Mouse (Mus musculus) CH12.LX (cell line): ENCODE data around the gene Tex44. TPM values are rescaled to one million over a fixed set of nuclear protein-coding genes. Genes with fewer than 3 reads are reported as not detected.

ENCODE experiments used
- DNase-seq: peaks from one replicate; pipeline ENCODE4 v3.0.0-alpha.2; 2013; ENCODE audit errors: extremely low read depth
- H3K27ac ChIP-seq: 2 replicates; pipeline ENCODE4 v1.5.1; 2012; ENCODE audit warnings: low read depth, mild to moderate bottlenecking, control low read depth, moderate library complexity; ENCODE audit not compliant: insufficient read depth
- H3K27me3 ChIP-seq: replicated peaks from 2 replicates; pipeline ENCODE3; 2012; ENCODE audit warnings: inconsistent platforms
- H3K36me3 ChIP-seq, 2 experiments: replicated peaks in 1 of 2; 2 replicates each; pipeline versions ENCODE3 to v1.6.1; 2012; ENCODE audit warnings: inconsistent platforms in 1 of 2, low read length in 1 of 2, mild to moderate bottlenecking in 1 of 2, mixed read lengths in 1 of 2, moderate library complexity in 1 of 2; ENCODE audit not compliant: control insufficient read depth in 1 of 2, insufficient read depth in 1 of 2
- H3K4me1 ChIP-seq, 2 experiments: 2 replicates each; pipeline ENCODE4 v1.6.1; 2012; ENCODE audit warnings: inconsistent platforms in 1 of 2, moderate library complexity in 1 of 2; ENCODE audit not compliant: insufficient read depth in 2 of 2, control insufficient read depth in 1 of 2
- H3K4me2 ChIP-seq: 2 replicates; pipeline ENCODE4 v1.6.1; 2012; ENCODE audit warnings: low read depth, mild to moderate bottlenecking, control low read depth; ENCODE audit not compliant: poor library complexity, insufficient read depth, severe bottlenecking
- H3K4me3 ChIP-seq, 3 experiments: fragments of 150-350 bp in 1 of 3; sonication (generic) in 1 of 3; replicated peaks in 1 of 3; 2 replicates each; pipeline versions ENCODE3 to v1.5.1; 2011 to 2012; ENCODE audit warnings: low read depth in 2 of 3, low read length in 2 of 3, mild to moderate bottlenecking in 2 of 3, moderate library complexity in 2 of 3, control low read depth in 1 of 3, improper control_type of control experiment in 1 of 3, inconsistent platforms in 1 of 3, mixed read lengths in 1 of 3; ENCODE audit not compliant: poor library complexity in 1 of 3
- H3K79me2 ChIP-seq: replicated peaks from 2 replicates; pipeline ENCODE4 v1.6.1; 2012; ENCODE audit warnings: mild to moderate bottlenecking, moderate library complexity; ENCODE audit not compliant: control insufficient read depth, poor library complexity, insufficient read depth, severe bottlenecking; ENCODE audit errors: extremely low read depth
- H3K9ac ChIP-seq: 2 replicates; pipeline ENCODE4 v1.6.1; 2012; ENCODE audit warnings: low read depth, mild to moderate bottlenecking, control low read depth, moderate library complexity; ENCODE audit not compliant: insufficient read depth
- H3K9me3 ChIP-seq: replicated peaks from 2 replicates; pipeline ENCODE3; 2012; ENCODE audit warnings: low read length, inconsistent platforms, mixed read lengths
- BHLHE40 ChIP-seq: IDR thresholded peaks from 2 replicates; pipeline ENCODE4 v1.6.1; 2011; ENCODE audit warnings: mild to moderate bottlenecking, low read depth, low read length, improper control_type of control experiment
- CHD1 ChIP-seq: IDR thresholded peaks from 2 replicates; pipeline ENCODE4 v1.6.1; 2012; ENCODE audit warnings: low read depth, low read length, improper control_type of control experiment, inconsistent platforms
- CHD2 ChIP-seq: IDR thresholded peaks from 2 replicates; pipeline ENCODE4 v1.6.1; 2011; ENCODE audit warnings: low read length, improper control_type of control experiment
- CTCF ChIP-seq, 2 experiments: IDR thresholded peaks in 1 of 2; conservative IDR thresholded peaks in 1 of 2; 2 replicates each; pipeline ENCODE4 v1.5.1; 2011 to 2012; ENCODE audit warnings: low read depth in 2 of 2, low read length in 2 of 2, improper control_type of control experiment in 1 of 2, inconsistent platforms in 1 of 2, mild to moderate bottlenecking in 1 of 2, moderate library complexity in 1 of 2
- E2F4 ChIP-seq: IDR thresholded peaks from 2 replicates; pipeline ENCODE4 v1.6.1; 2011; ENCODE audit warnings: low read depth, low read length, improper control_type of control experiment; ENCODE audit not compliant: insufficient replicate concordance
- ELF1 ChIP-seq: IDR thresholded peaks from 2 replicates; pipeline ENCODE4 v1.6.1; 2014; ENCODE audit warnings: low read depth, mild to moderate bottlenecking, inconsistent platforms, low read length, improper control_type of control experiment
- EP300 ChIP-seq: IDR thresholded peaks from 2 replicates; pipeline ENCODE4 v1.6.1; 2011; ENCODE audit warnings: low read length, improper control_type of control experiment
- ETS1 ChIP-seq: conservative IDR thresholded peaks from 2 replicates; pipeline ENCODE4 v1.6.1; 2012; ENCODE audit warnings: low read depth, mild to moderate bottlenecking, inconsistent platforms, low read length, improper control_type of control experiment, moderate library complexity
- GABPA ChIP-seq: IDR thresholded peaks from 2 replicates; pipeline ENCODE4 v1.6.1; 2012; ENCODE audit warnings: low read depth, low read length, improper control_type of control experiment, inconsistent platforms; ENCODE audit not compliant: insufficient replicate concordance
- HCFC1 ChIP-seq: IDR thresholded peaks from 2 replicates; pipeline ENCODE4 v1.6.1; 2012; ENCODE audit warnings: low read depth, mild to moderate bottlenecking, inconsistent platforms, low read length, improper control_type of control experiment
- IRF4 ChIP-seq: IDR thresholded peaks from 2 replicates; pipeline ENCODE4 v1.6.1; 2014; ENCODE audit warnings: low read depth, mild to moderate bottlenecking, inconsistent platforms, low read length, improper control_type of control experiment
- JUN ChIP-seq: IDR thresholded peaks from 2 replicates; pipeline ENCODE4 v1.6.1; 2011; ENCODE audit warnings: low read depth, mild to moderate bottlenecking, low read length, improper control_type of control experiment, moderate library complexity; ENCODE audit not compliant: insufficient read depth
- JUND ChIP-seq: conservative IDR thresholded peaks from 2 replicates; pipeline ENCODE4 v1.6.1; 2011; ENCODE audit warnings: low read depth, low read length, improper control_type of control experiment
- KAT2A ChIP-seq: IDR thresholded peaks from 2 replicates; pipeline ENCODE4 v1.6.1; 2012; ENCODE audit warnings: low read length, improper control_type of control experiment, inconsistent platforms; ENCODE audit not compliant: insufficient replicate concordance
- MAFK ChIP-seq: IDR thresholded peaks from 2 replicates; pipeline ENCODE4 v1.6.1; 2011; ENCODE audit warnings: low read length, improper control_type of control experiment; ENCODE audit not compliant: insufficient replicate concordance
- MAX ChIP-seq: IDR thresholded peaks from 2 replicates; pipeline ENCODE4 v1.6.1; 2011; ENCODE audit warnings: low read length, improper control_type of control experiment
- MAZ ChIP-seq: IDR thresholded peaks from 2 replicates; pipeline ENCODE4 v1.6.1; 2012; ENCODE audit warnings: low read depth, mild to moderate bottlenecking, inconsistent platforms, low read length, improper control_type of control experiment, moderate library complexity
- MEF2A ChIP-seq: IDR thresholded peaks from 2 replicates; pipeline ENCODE4 v1.6.1; 2014; ENCODE audit warnings: low read depth, mild to moderate bottlenecking, inconsistent platforms, low read length, improper control_type of control experiment, borderline replicate concordance
- MXI1 ChIP-seq: IDR thresholded peaks from 2 replicates; pipeline ENCODE4 v1.6.1; 2011; ENCODE audit warnings: mild to moderate bottlenecking, low read depth, low read length, improper control_type of control experiment
- MYC ChIP-seq: IDR thresholded peaks from 2 replicates; pipeline ENCODE4 v1.6.1; 2011; ENCODE audit warnings: low read depth, mild to moderate bottlenecking, improper control_type of control experiment, low read length
- NELFE ChIP-seq: IDR thresholded peaks from 2 replicates; pipeline ENCODE4 v1.6.1; 2011; ENCODE audit warnings: low read depth, low read length, improper control_type of control experiment
- NRF1 ChIP-seq: IDR thresholded peaks from 2 replicates; pipeline ENCODE4 v1.6.1; 2014; ENCODE audit warnings: low read depth, mild to moderate bottlenecking, inconsistent platforms, low read length, improper control_type of control experiment, moderate library complexity
- PAX5 ChIP-seq: IDR thresholded peaks from 2 replicates; pipeline ENCODE4 v1.6.1; 2012; ENCODE audit warnings: low read length, inconsistent platforms, mixed read lengths
- POLR2A ChIP-seq: IDR thresholded peaks from 2 replicates; pipeline ENCODE4 v1.6.1; 2011; ENCODE audit warnings: low read depth, mild to moderate bottlenecking, improper control_type of control experiment, low read length
- POLR2AphosphoS2 ChIP-seq: IDR thresholded peaks from 2 replicates; pipeline ENCODE4 v1.6.1; 2011; ENCODE audit warnings: low read depth, low read length, improper control_type of control experiment
- RAD21 ChIP-seq: IDR thresholded peaks from 2 replicates; pipeline ENCODE4 v1.6.1; 2011; ENCODE audit warnings: low read depth, mild to moderate bottlenecking, low read length, improper control_type of control experiment, moderate library complexity
- RCOR1 ChIP-seq: conservative IDR thresholded peaks from 2 replicates; pipeline ENCODE4 v1.6.1; 2012; ENCODE audit warnings: low read depth, mild to moderate bottlenecking, inconsistent platforms, low read length, improper control_type of control experiment
- SIN3A ChIP-seq: IDR thresholded peaks from 2 replicates; pipeline ENCODE4 v1.6.1; 2012; ENCODE audit warnings: low read length, improper control_type of control experiment, inconsistent platforms
- SMC3 ChIP-seq: IDR thresholded peaks from 2 replicates; pipeline ENCODE4 v1.6.1; 2011; ENCODE audit warnings: low read depth, low read length, improper control_type of control experiment
- TBP ChIP-seq: conservative IDR thresholded peaks from 2 replicates; pipeline ENCODE4 v1.6.1; 2011; ENCODE audit warnings: low read depth, low read length, improper control_type of control experiment
- TCF12 ChIP-seq: IDR thresholded peaks from 2 replicates; pipeline ENCODE4 v1.6.1; 2014; ENCODE audit warnings: low read depth, mild to moderate bottlenecking, inconsistent platforms, low read length, improper control_type of control experiment
- UBTF ChIP-seq: IDR thresholded peaks from 2 replicates; pipeline ENCODE4 v1.6.1; 2012; ENCODE audit warnings: low read depth, mild to moderate bottlenecking, inconsistent platforms, low read length, improper control_type of control experiment, moderate library complexity
- USF1 ChIP-seq: IDR thresholded peaks from 2 replicates; pipeline ENCODE4 v1.6.1; 2014; ENCODE audit warnings: low read depth, mild to moderate bottlenecking, inconsistent platforms, low read length, improper control_type of control experiment
- USF2 ChIP-seq: conservative IDR thresholded peaks from 2 replicates; pipeline ENCODE4 v1.6.1; 2011; ENCODE audit warnings: low read depth, low read length, improper control_type of control experiment
- ZC3H11A ChIP-seq: IDR thresholded peaks from 2 replicates; pipeline ENCODE4 v1.6.1; 2012; ENCODE audit warnings: low read depth, mild to moderate bottlenecking, inconsistent platforms, low read length, improper control_type of control experiment
- ZKSCAN1 ChIP-seq: IDR thresholded peaks from 2 replicates; pipeline ENCODE4 v1.6.1; 2012; ENCODE audit warnings: low read depth, inconsistent platforms, low read length, improper control_type of control experiment, borderline replicate concordance
- ZMIZ1 ChIP-seq: IDR thresholded peaks from 2 replicates; pipeline ENCODE4 v1.6.1; 2012; ENCODE audit warnings: low read depth, mild to moderate bottlenecking, inconsistent platforms, low read length, improper control_type of control experiment
- ZNF384 ChIP-seq: IDR thresholded peaks from 2 replicates; pipeline ENCODE4 v1.6.1; 2012; ENCODE audit warnings: low read depth, low read length, improper control_type of control experiment, inconsistent platforms
- dilution Hi-C: fragments of 300-500 bp; cut with MboI; formaldehyde crosslinking; loops from 2 replicates; pipeline ENCODE4 v1.14.3; 2020; ENCODE audit warnings: low sequenced_read_pairs; ENCODE audit not compliant: extremely low pct_unique_long_range_greater_than_20kb, extremely low pct_ligation_motif_present
- in situ Hi-C: fragments of 300-500 bp; cut with MboI; formaldehyde crosslinking; loops from 3 replicates; pipeline ENCODE4 v1.14.3; 2019; ENCODE audit warnings: low sequenced_read_pairs, low pct_ligation_motif_present, low pct_unique_long_range_greater_than_20kb, mixed read lengths
- polyA plus RNA-seq: library from polyadenylated mRNA; unstranded; fragments of >175 nt; gene quantifications from 2 replicates; pipeline ENCODE4 v1.2.1, GENCODE M21; 2012; ENCODE audit warnings: low read depth; ENCODE audit not compliant: insufficient read length
- total RNA-seq, 2 experiments: library from RNA; depleted of rRNA; stranded (reverse); fragments of 300-350 nt in 1 of 2; fragments of >200 nt in 1 of 2; gene quantifications; 2 replicates each; pipeline ENCODE4 v1.2.3; 2012 to 2014

Gene Tex44
- total and polyA plus RNA-seq, 3 experiments = not detected

DNA sequence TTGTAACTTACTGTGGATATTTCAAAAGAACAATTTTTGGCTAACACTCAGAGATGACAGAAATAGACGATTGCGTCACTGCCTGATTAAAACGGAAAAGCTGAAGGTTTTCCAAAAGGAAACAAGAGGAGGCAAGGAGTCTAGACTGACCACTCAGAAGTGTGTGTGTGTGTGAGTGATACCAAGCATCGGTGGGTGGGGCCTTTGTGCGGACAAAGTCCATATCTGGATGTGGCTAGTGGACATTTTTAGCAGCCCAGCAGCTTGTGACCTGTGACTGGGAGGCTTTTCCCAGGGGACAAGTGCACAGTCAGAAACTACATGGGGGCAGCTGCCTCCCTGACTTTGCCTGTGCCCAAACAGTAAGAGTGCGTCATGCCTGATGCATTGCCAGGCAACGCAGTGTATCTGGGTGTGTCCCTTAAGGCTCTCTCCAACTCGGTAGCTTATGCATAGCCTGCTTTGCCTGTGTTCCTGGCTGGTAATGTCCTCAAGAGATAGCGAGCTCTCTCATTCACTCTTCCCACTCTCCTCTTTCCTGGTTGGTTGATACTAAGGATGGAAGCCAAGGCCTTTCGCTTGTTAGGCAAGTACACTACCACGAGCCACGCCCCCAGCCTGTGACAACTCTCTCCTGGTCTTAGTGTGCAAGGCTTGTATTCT, 44.5 kb downstream of the Tex44 start:
- in situ Hi-C loops (no loop called here), dilution Hi-C loops (no loop called here)
- H3K36me3 ChIP-seq = no peaks in the 10 kb centered on the region
- no peaks in the 10 kb centered on the region for H3K79me2 ChIP-seq
- no peak for TF ChIP-seq CHD2
- no peak for TF ChIP-seq TBP
- TF ChIP-seq GABPA = no peak
- 0 out of 2 replicates have a peak, but pooled peaks have one; percentile 35 for TF ChIP-seq MAX
- no peak for TF ChIP-seq POLR2AphosphoS2
- TF ChIP-seq IRF4 = peak; percentile 73; the same call in 1 of the 2 replicates
- TF ChIP-seq CTCF (conservative IDR thresholded peaks at IDR 0.05 in 1 of 2, IDR thresholded peaks at IDR 0.05 in 1 of 2; ENCODE audit: low read depth in 2 of 2, low read length in 2 of 2) = no peak
- TF ChIP-seq USF1 = no peak
- TF ChIP-seq MXI1 = no peak; the same call in 1 of the 2 replicates
- TF ChIP-seq HCFC1 = no peak
- TF ChIP-seq ETS1 = peak; percentile 79
- no peak for TF ChIP-seq SIN3A
- TF ChIP-seq ZNF384 = peak; percentile 42; the same call in 1 of the 2 replicates
- TF ChIP-seq MAZ = no peak
- no peak for TF ChIP-seq ZKSCAN1
- no peak for TF ChIP-seq UBTF
- TF ChIP-seq SMC3 = no peak
- TF ChIP-seq MEF2A = peak; percentile 96
- TF ChIP-seq NELFE = no peak
- peak; percentile 68; the same call in 1 of the 2 replicates for TF ChIP-seq EP300
- peak; percentile 81 for TF ChIP-seq BHLHE40
- TF ChIP-seq RCOR1 = no peak
- peak; percentile 70; the same call in 1 of the 2 replicates for TF ChIP-seq TCF12
- TF ChIP-seq E2F4 = no peak
- no peak for TF ChIP-seq PAX5
- 0 out of 2 replicates have a peak, but pooled peaks have one; percentile 38 for TF ChIP-seq MYC
- TF ChIP-seq CHD1 = no peak
- TF ChIP-seq ELF1 = no peak
- no peak for TF ChIP-seq ZC3H11A
- no peak for TF ChIP-seq RAD21
- TF ChIP-seq JUND = peak; percentile 80
- peak; percentile 72 for TF ChIP-seq JUN
- TF ChIP-seq USF2 = no peak
- no peak for TF ChIP-seq NRF1
- no peak for TF ChIP-seq MAFK
- no peak for TF ChIP-seq POLR2A
- no peak for TF ChIP-seq ZMIZ1
- TF ChIP-seq KAT2A = no peak
- peak overlapping the region; percentile 45 for H3K4me2 ChIP-seq
- peaks cover 7% of the 10 kb centered on the region for H3K9me3 ChIP-seq
- peak overlapping the region; percentile 78 for H3K27ac ChIP-seq
- peaks cover 3 to 33% of the 10 kb centered on the region in 2 experiments; a peak in 2 of 4 replicates for H3K4me1 ChIP-seq
- peak overlapping the region; percentile 71 for H3K9ac ChIP-seq
- H3K4me3 ChIP-seq = peak overlapping the region in 2 of 3 experiments; percentile 40 to 42
- no peaks in the 10 kb centered on the region for H3K27me3 ChIP-seq
- DNase-seq = peak; percentile 93
